Mouse (Mus musculus): Measurements from ENCODE around the gene Gucd1.

- TF ChIP-seq NELFE (IDR thresholded peaks at IDR 0.05; ENCODE audit: low read depth, low read length) (no peak), UBTF (IDR thresholded peaks at IDR 0.05; ENCODE audit: low read depth, low read length) (no peak), EP300 (IDR thresholded peaks at IDR 0.05; ENCODE audit: low read length) (no peak), E2F4 (IDR thresholded peaks at IDR 0.05; ENCODE audit: insufficient replicate concordance, low read depth, low read length) (no peak)
Measured at GRCm38 (mm10) chr10:75510446-75510845, 7.3 kb downstream of the Gucd1 start.

All from CH12.LX (cell line).